Mouse (Mus musculus): ENCODE measurements at regions not wholly inside any gene's neighbourhood (a gene's known extent, or its start where the extent isn't known, plus 50 kb on each side); places are given as distances from the start of the nearest gene placed in this dataset.

GRCm38 (mm10) chr8:79503906-79504305 is 104.6 kb upstream of the Smad1 start:
- TF ChIP-seq CTCF (IDR thresholded peaks at IDR 0.05; ENCODE audit: insufficient read depth, low read length) (no peak), POLR2A (IDR thresholded peaks at IDR 0.05; ENCODE audit: borderline replicate concordance, extremely low read depth, low read depth, low read length) (no peak)

Data from lung, adult 2 months (tissue).